Mouse (Mus musculus): Measurements from ENCODE around the gene Tmem95. TPM values are rescaled to one million over a fixed set of nuclear protein-coding genes. Genes with fewer than 3 reads are reported as not detected.
"Not testable (repeated sequence)": the region's sequence is repeated elsewhere in the genome, so short reads cannot be mapped to it uniquely, and the experiment has no call there.

Tmem95 gene
- polyA plus RNA-seq, 1 experiment from 2014 or later = 0.32 TPM

GRCm38 (mm10) chr11:69872451-69872850 lies 5.4 kb downstream of the Tmem95 start:
- ATAC-seq (replicated peaks; ENCODE audit: low FRiP score) = no peak
- peaks cover 16% of the 10 kb centered on the region for H3K4me1 ChIP-seq
- no peak overlapping the region for H3K4me3 ChIP-seq (replicated peaks)
- H3K36me3 ChIP-seq = no peaks in the 10 kb centered on the region
- H3K27ac ChIP-seq = no peak overlapping the region
- H3K4me2 ChIP-seq = no peak overlapping the region
- H3K9me3 ChIP-seq (replicated peaks) = no peaks in the 10 kb centered on the region
- 62% methylated on average over 4 of the region's 4 CpGs for WGBS
- no peaks in the 10 kb centered on the region for H3K27me3 ChIP-seq
- no peak overlapping the region for H3K9ac ChIP-seq

DNA sequence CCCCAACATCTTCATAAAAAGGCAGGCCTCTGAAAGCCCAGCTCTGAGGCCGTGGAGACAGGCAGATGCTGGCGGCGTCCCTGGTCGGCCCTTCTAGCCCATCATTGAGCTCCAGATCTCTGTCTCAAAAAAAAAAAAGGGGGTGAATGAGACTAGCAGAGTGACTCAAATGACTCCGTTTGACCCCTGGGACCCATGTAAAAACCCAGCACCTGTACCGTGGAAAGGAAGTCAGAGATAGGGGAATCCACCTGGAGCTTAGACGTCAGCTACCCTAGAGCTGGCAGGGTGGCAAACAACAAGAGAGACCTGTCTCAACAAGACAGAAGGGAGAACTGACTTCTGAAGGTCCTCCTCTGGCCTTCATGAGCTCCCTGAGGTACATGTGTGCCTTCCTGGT lies 6.0 kb downstream of the Tmem95 start:
- WGBS = 83% methylated on average over 7 of the region's 7 CpGs
- Histone ChIP-seq H3K9me3 (replicated peaks) (no peaks in the 10 kb centered on the region), H3K27me3 (no peaks in the 10 kb centered on the region), H3K36me3 (no peaks in the 10 kb centered on the region), H3K4me1 (peaks cover 10% of the 10 kb centered on the region), H3K9ac (no peak overlapping the region), H3K27ac (no peak overlapping the region), H3K4me3 (replicated peaks) (no peak overlapping the region), H3K4me2 (no peak overlapping the region)
- no peak for ATAC-seq (replicated peaks; ENCODE audit: low FRiP score)

DNA sequence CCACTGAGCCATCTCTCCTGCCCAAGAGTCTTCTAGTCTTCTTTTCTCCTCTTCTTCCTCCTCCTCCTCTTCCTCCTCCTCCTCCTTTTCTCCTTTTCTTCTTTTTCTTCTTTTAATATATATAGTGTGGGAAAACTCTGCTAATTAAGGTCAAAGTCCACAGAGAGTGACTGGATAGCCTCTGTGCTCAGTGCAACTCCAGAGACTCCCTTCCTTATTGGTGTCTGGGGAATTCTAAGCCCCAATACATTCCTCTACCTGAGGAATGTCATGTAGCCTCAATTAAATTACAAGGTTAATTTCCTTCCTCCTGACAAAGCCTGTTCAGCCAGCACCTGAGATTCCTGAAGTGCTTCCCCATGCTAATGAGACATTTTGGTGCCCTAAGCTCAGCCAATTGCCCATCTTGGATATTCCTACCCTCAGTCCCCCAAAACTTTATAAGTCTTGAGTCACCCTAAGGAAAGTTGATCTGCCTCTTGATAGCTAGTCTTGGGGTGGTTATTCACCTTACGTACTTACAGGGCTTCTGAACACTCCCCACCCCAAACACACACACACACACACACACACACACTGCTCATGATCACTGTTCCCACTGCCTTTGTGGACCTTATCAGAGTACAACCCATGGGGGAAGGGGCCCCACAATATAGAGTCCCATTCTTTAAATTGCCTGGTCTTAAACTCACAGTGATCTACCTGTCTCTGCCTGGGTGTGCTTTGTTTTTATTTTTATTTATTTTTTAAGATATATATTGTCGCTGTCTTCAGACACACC lies 7.3 kb downstream of the Tmem95 start:
- Histone ChIP-seq H3K36me3 (no peaks in the 10 kb centered on the region), H3K4me3 (replicated peaks) (no peak overlapping the region), H3K27ac (no peak overlapping the region), H3K9ac (no peak overlapping the region), H3K9me3 (replicated peaks) (no peaks in the 10 kb centered on the region), H3K4me1 (no peaks in the 10 kb centered on the region), H3K27me3 (no peaks in the 10 kb centered on the region), H3K4me2 (no peak overlapping the region)
- ATAC-seq (replicated peaks; ENCODE audit: low FRiP score) = no peak
- WGBS = 91% methylated on average over 2 of the region's 2 CpGs

GRCm38 (mm10) chr11:69867335-69867734 lies 10.5 kb downstream of the Tmem95 start:
- H3K4me2 ChIP-seq = no peak overlapping the region
- H3K27ac ChIP-seq = no peak overlapping the region
- no peaks in the 10 kb centered on the region; the same call in 1 of the 2 replicates for H3K4me1 ChIP-seq
- H3K4me3 ChIP-seq (replicated peaks) = no peak overlapping the region
- no peak overlapping the region for H3K9ac ChIP-seq
- 74% methylated on average over 9 of the region's 9 CpGs for whole genome bisulfite sequencing
- H3K36me3 ChIP-seq = no peaks in the 10 kb centered on the region
- no peak for ATAC-seq (replicated peaks; ENCODE audit: low FRiP score)
- H3K27me3 ChIP-seq = no peaks in the 10 kb centered on the region
- no peaks in the 10 kb centered on the region for H3K9me3 ChIP-seq (replicated peaks)

- Histone ChIP-seq H3K27me3 (no peaks in the 10 kb centered on the region), H3K4me1 (no peaks in the 10 kb centered on the region; the same call in 1 of the 2 replicates), H3K36me3 (no peaks in the 10 kb centered on the region), H3K9me3 (replicated peaks) (no peaks in the 10 kb centered on the region), H3K4me3 (replicated peaks) (no peak overlapping the region), H3K9ac (no peak overlapping the region), H3K27ac (no peak overlapping the region), H3K4me2 (no peak overlapping the region)
- no peak for ATAC-seq (replicated peaks; ENCODE audit: low FRiP score)
- WGBS = 82% methylated on average over 9 of the region's 9 CpGs
Observed at GRCm38 (mm10) chr11:69865561-69865960, 12.3 kb downstream of the Tmem95 start.

DNA sequence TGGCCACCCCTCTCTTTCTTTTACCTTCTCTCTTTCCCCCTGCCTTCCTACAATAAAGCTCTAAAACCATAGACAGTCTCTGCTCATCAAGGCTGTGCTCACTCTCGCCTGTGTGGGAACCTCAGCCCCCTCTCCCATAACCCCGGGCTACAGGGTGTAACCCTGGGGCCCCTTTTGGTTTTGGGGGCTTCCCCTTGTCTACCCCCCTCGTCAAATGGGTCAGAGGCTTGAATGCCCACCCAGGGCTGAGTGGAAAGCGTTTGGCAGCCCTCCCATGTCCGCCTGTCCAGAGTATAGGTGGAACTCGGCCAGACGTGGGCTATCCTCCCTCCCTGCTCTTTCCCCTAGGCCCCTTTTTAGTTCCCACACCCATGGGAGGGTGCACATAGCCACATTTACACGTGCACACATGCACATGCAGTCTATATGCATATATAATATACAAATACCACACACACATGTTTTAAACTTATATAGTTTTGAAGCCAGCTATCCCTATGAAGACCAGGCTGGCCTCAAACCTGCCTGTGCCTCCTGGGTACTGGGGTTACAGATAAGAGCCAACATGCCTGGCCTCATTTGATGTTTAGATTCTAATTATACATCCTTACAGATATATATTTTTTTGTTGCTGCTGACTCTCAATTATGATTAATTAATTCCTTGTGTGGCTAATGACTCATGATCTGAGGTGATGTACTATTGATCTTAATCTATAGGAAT lies 13.5 kb downstream of the Tmem95 start:
- 39% methylated on average over 8 of the region's 8 CpGs for WGBS
- Histone ChIP-seq H3K4me2 (no peak overlapping the region), H3K9ac (no peak overlapping the region), H3K36me3 (no peaks in the 10 kb centered on the region), H3K4me3 (replicated peaks) (no peak overlapping the region), H3K27ac (no peak overlapping the region), H3K27me3 (peaks cover 6% of the 10 kb centered on the region; the same call in 1 of the 2 replicates), H3K4me1 (no peaks in the 10 kb centered on the region; the same call in 1 of the 2 replicates), H3K9me3 (replicated peaks) (no peaks in the 10 kb centered on the region)
- ATAC-seq (replicated peaks; ENCODE audit: low FRiP score) = no peak

DNA sequence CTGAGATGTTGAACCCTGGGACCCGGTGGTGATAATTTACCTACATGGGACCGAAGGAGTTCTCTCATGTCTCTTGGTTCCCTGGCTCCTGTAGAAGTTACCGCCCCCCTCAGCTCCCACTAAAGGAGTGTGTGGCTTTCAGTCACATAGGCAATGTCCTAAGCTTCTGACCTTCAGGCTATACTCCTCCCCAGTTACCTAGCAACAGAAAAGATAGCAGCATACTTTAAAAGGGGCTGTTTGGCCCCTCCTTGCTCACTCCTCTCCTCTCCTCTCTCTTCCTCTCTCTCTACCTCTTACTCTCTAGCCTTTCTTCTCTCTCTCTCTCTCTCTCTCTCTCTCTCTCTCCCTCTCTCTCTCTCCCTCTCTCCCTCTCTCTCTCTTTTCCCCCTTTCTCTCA lies 14.1 kb downstream of the Tmem95 start:
- not testable (repeated sequence) for H3K36me3 ChIP-seq; ATAC-seq (replicated peaks; ENCODE audit: low FRiP score); H3K9me3 ChIP-seq (replicated peaks); H3K27ac ChIP-seq; H3K4me2 ChIP-seq; H3K9ac ChIP-seq; H3K4me1 ChIP-seq; H3K4me3 ChIP-seq (replicated peaks)
- 52% methylated on average over 3 of the region's 3 CpGs for WGBS
- H3K27me3 ChIP-seq = peaks cover 12% of the 10 kb centered on the region

- WGBS = 19% methylated on average over 30 of the region's 30 CpGs
- peak; percentile 61 for ATAC-seq (replicated peaks; ENCODE audit: low FRiP score)
- H3K9me3 ChIP-seq (replicated peaks) = no peaks in the 10 kb centered on the region
Observed at GRCm38 (mm10) chr11:69858113-69858998, 19.5 kb downstream of the Tmem95 start, which contains the start of gene Tnk1. Gene Tnk1, minus strand, starts transcription at chr11:69858730.

GRCm38 (mm10) chr11:69855347-69855746 lies 22.5 kb downstream of the Tmem95 start:
- no peak overlapping the region for H3K4me3 ChIP-seq (replicated peaks)
- WGBS = 27% methylated on average over 16 of the region's 16 CpGs
- H3K27ac ChIP-seq = 0 out of 2 replicates have a peak overlapping the region, but pooled peaks have one; percentile 7
- H3K4me2 ChIP-seq = peak overlapping the region; percentile 39
- ATAC-seq (replicated peaks; ENCODE audit: low FRiP score) = peak; percentile 77
- H3K36me3 ChIP-seq = peaks cover 25% of the 10 kb centered on the region
- peaks cover 23% of the 10 kb centered on the region for H3K27me3 ChIP-seq
- no peak overlapping the region for H3K9ac ChIP-seq
- H3K4me1 ChIP-seq = peaks cover 28% of the 10 kb centered on the region
- no peaks in the 10 kb centered on the region for H3K9me3 ChIP-seq (replicated peaks)

More at GRCm38 (mm10) chr11:69858113-69858998, 19.5 kb downstream of the Tmem95 start, which contains the start of gene Tnk1:
- Histone ChIP-seq H3K27me3 (peaks cover 23% of the 10 kb centered on the region), H3K9ac (peak within 1 kb of the TSS; percentile 39; the same call in 1 of the 2 replicates), H3K4me2 (peak within 1 kb of the TSS; percentile 51), H3K4me3 (replicated peaks) (peak within 1 kb of the TSS; percentile 38), H3K36me3 (no peaks in the 10 kb centered on the region), H3K4me1 (peaks cover 23% of the 10 kb centered on the region), H3K27ac (peak within 1 kb of the TSS; percentile 41)

DNA sequence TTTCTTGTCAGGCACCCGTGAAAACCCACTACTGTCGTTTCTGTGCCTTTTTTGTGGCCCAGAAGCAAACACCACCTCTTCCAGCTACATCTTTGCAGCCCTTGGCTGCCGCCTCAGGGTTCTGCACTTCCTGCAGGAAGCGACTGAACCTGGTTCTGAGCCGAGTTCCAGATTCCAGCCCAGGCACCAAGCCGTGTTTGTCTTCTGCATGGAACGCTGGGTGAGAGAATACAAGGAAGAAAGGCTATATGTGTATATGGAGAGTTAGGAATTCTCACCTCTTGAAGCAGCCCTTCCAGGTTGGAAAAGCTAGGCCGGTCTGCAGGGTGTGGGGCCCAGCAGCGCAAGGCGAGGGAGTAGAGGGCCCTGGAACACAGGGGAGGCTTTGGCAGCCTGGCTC lies 23.1 kb downstream of the Tmem95 start:
- WGBS = 82% methylated on average over 10 of the region's 10 CpGs

GRCm38 (mm10) chr11:69853994-69854393 lies 23.8 kb downstream of the Tmem95 start:
- Histone ChIP-seq H3K4me3 (replicated peaks) (no peak overlapping the region), H3K27me3 (peaks cover 13% of the 10 kb centered on the region), H3K27ac (0 out of 2 replicates have a peak overlapping the region, but pooled peaks have one; percentile 18), H3K4me2 (no peak overlapping the region), H3K9me3 (replicated peaks) (no peaks in the 10 kb centered on the region), H3K4me1 (peaks cover 27% of the 10 kb centered on the region), H3K36me3 (peaks cover 38% of the 10 kb centered on the region), H3K9ac (no peak overlapping the region)
- ATAC-seq (replicated peaks; ENCODE audit: low FRiP score) = 0 out of 2 replicates have a peak, but pooled peaks have one; percentile 42
- 62% methylated on average over 7 of the region's 7 CpGs for WGBS

More for the DNA sequence above, 23.1 kb downstream of the Tmem95 start:
- Histone ChIP-seq H3K36me3 (peaks cover 31% of the 10 kb centered on the region), H3K4me1 (peaks cover 28% of the 10 kb centered on the region), H3K4me2 (no peak overlapping the region), H3K9me3 (replicated peaks) (no peaks in the 10 kb centered on the region), H3K27me3 (peaks cover 20% of the 10 kb centered on the region), H3K4me3 (replicated peaks) (no peak overlapping the region), H3K27ac (no peak overlapping the region), H3K9ac (no peak overlapping the region)
- no peak for ATAC-seq (replicated peaks; ENCODE audit: low FRiP score)

Data from kidney, embryonic 15.5 days (tissue).